Mouse (Mus musculus) forebrain, embryonic 12.5 days (tissue): ENCODE data around the gene Tns2. TPM values are rescaled to one million over a fixed set of nuclear protein-coding genes. Genes with fewer than 3 reads are reported as not detected.

ENCODE experiments used
- ATAC-seq: fragments of 200-750 bp; cut with Nextera tagmentation; 2 replicates; pipeline ENCODE4 v1.8.0; 2017; ENCODE audit warnings: moderate TSS enrichment; ENCODE audit not compliant: low FRiP score
- H3K27ac ChIP-seq: fragments of 300-500 bp; sonication (generic); 2 replicates; pipeline ENCODE4 v1.5.1; 2016; ENCODE audit warnings: mild to moderate bottlenecking
- H3K27me3 ChIP-seq: fragments of 300-500 bp; sonication (generic); 2 replicates; pipeline ENCODE4 v1.6.1; 2016; ENCODE audit warnings: mild to moderate bottlenecking
- H3K36me3 ChIP-seq: fragments of 300-500 bp; sonication (generic); replicated peaks from 2 replicates; pipeline ENCODE4 v1.6.1; 2016; ENCODE audit warnings: mild to moderate bottlenecking
- H3K4me1 ChIP-seq: fragments of 300-500 bp; sonication (generic); 2 replicates; pipeline ENCODE4 v1.6.1; 2016
- H3K4me2 ChIP-seq: fragments of 300-500 bp; sonication (generic); 2 replicates; pipeline ENCODE4 v1.6.1; 2016; ENCODE audit warnings: mild to moderate bottlenecking, moderate library complexity
- H3K4me3 ChIP-seq: fragments of 300-500 bp; sonication (generic); replicated peaks from 2 replicates; pipeline ENCODE4 v1.5.1; 2016; ENCODE audit warnings: mild to moderate bottlenecking
- H3K9ac ChIP-seq: fragments of 300-500 bp; sonication (generic); 2 replicates; pipeline ENCODE4 v1.6.1; 2016; ENCODE audit warnings: mild to moderate bottlenecking
- H3K9me3 ChIP-seq: fragments of 300-500 bp; sonication (generic); 2 replicates; pipeline ENCODE4 v1.6.1; 2016
- WGBS: fragments of 180-500 bp; shearing (Covaris S2); methylation state at CpG from one replicate; pipeline ENCODE4 v1.1.7; 2016; 5-methylcytosine and 5-hydroxymethylcytosine counted together
- polyA plus RNA-seq: library from polyadenylated mRNA; unstranded; fragments of >200 nt; fragmentation: Nextera tagmentation; extraction: Ambion mirVana; gene quantifications from 2 replicates; pipeline ENCODE4 v1.2.1, GENCODE M21; 2016

Gene Tns2
- polyA plus RNA-seq: 7.9 and 8.2 TPM in 2 replicates

GRCm38 (mm10) chr15:102100161-102100981 lies at the start of gene Tns2:
Gene Tns2 (plus strand): TSS chr15:102100413.
- Histone ChIP-seq H3K27ac (peak within 1 kb of the TSS; percentile 70), H3K9ac (peak within 1 kb of the TSS; percentile 62), H3K4me2 (peak within 1 kb of the TSS; percentile 85), H3K36me3 (peaks cover 31% of the 10 kb centered on the region), H3K4me1 (peaks cover 62% of the 10 kb centered on the region), H3K4me3 (peak within 1 kb of the TSS; percentile 59), H3K9me3 (no peaks in the 10 kb centered on the region), H3K27me3 (peaks cover 59% of the 10 kb centered on the region)
- WGBS: under 1% methylated on average over 63 of the region's 82 CpGs
- peak; percentile 69 for ATAC-seq

- Histone ChIP-seq H3K36me3 (no peaks in the 10 kb centered on the region), H3K9ac (peak overlapping the region; percentile 60), H3K27ac (peak overlapping the region; percentile 67), H3K4me1 (no peaks in the 10 kb centered on the region), H3K27me3 (no peaks in the 10 kb centered on the region; the same call in 1 of the 2 replicates), H3K9me3 (no peaks in the 10 kb centered on the region), H3K4me2 (peak overlapping the region; percentile 77), H3K4me3 (peak overlapping the region; percentile 48)
- WGBS: under 1% methylated on average over 27 of the region's 33 CpGs
- peak; percentile 85 for ATAC-seq
These were observed 48.1 kb upstream of the Tns2 start for GRCm38 (mm10) chr15:102051920-102052683.

- no peak for ATAC-seq
- no peaks in the 10 kb centered on the region for H3K4me1 ChIP-seq
- H3K9me3 ChIP-seq: no peaks in the 10 kb centered on the region
- H3K36me3 ChIP-seq: no peaks in the 10 kb centered on the region
- no peaks in the 10 kb centered on the region for H3K27me3 ChIP-seq
- no peak overlapping the region for H3K4me3 ChIP-seq
- no peak overlapping the region for H3K27ac ChIP-seq
- H3K9ac ChIP-seq: no peak overlapping the region
- H3K4me2 ChIP-seq: no peak overlapping the region
- WGBS: 90% methylated on average over 15 of the region's 15 CpGs
These were observed 43.6 kb upstream of the Tns2 start for GRCm38 (mm10) chr15:102056495-102057174.

- no peak overlapping the region for H3K9ac ChIP-seq
- no peak overlapping the region for H3K27ac ChIP-seq
- H3K4me3 ChIP-seq: no peak overlapping the region
- no peaks in the 10 kb centered on the region for H3K9me3 ChIP-seq
- H3K27me3 ChIP-seq: peaks cover 28% of the 10 kb centered on the region
- WGBS: 5% methylated on average over 20 of the region's 20 CpGs
- no peaks in the 10 kb centered on the region for H3K4me1 ChIP-seq
- H3K36me3 ChIP-seq: no peaks in the 10 kb centered on the region
- ATAC-seq: peak; percentile 85
- H3K4me2 ChIP-seq: no peak overlapping the region
These were observed 34.4 kb upstream of the Tns2 start for GRCm38 (mm10) chr15:102065661-102066325.

- H3K4me1 ChIP-seq: peaks cover 13% of the 10 kb centered on the region
- H3K27ac ChIP-seq: no peak overlapping the region
- no peaks in the 10 kb centered on the region for H3K9me3 ChIP-seq
- H3K4me3 ChIP-seq: no peak overlapping the region
- 74% methylated on average over 13 of the region's 13 CpGs for WGBS
- H3K27me3 ChIP-seq: peaks cover 32% of the 10 kb centered on the region
- ATAC-seq: no peak
- no peaks in the 10 kb centered on the region for H3K36me3 ChIP-seq
- no peak overlapping the region for H3K4me2 ChIP-seq
- no peak overlapping the region for H3K9ac ChIP-seq
These were observed 29.4 kb upstream of the Tns2 start for GRCm38 (mm10) chr15:102070476-102071467.

GRCm38 (mm10) chr15:102072963-102073558 lies 27.2 kb upstream of the Tns2 start:
- Histone ChIP-seq H3K4me2 (peak overlapping the region; percentile 45), H3K27me3 (peaks cover 17% of the 10 kb centered on the region), H3K27ac (peak overlapping the region; percentile 95), H3K4me3 (peak overlapping the region; percentile 82), H3K4me1 (peaks cover 15% of the 10 kb centered on the region), H3K9ac (peak overlapping the region; percentile 2; the same call in 1 of the 2 replicates), H3K9me3 (no peaks in the 10 kb centered on the region), H3K36me3 (no peaks in the 10 kb centered on the region)
- 16% methylated on average over 6 of the region's 6 CpGs for WGBS
- ATAC-seq: peak; percentile 50

GRCm38 (mm10) chr15:102073559-102074069 lies 26.6 kb upstream of the Tns2 start, which contains the start of gene Eif4b:
Gene Eif4b (plus strand): TSS chr15:102073773.
- Histone ChIP-seq H3K36me3 (no peaks in the 10 kb centered on the region), H3K27ac (peak within 1 kb of the TSS; percentile 95), H3K4me1 (peaks cover 15% of the 10 kb centered on the region), H3K9ac (peak within 1 kb of the TSS; percentile 94), H3K27me3 (peaks cover 14% of the 10 kb centered on the region), H3K9me3 (no peaks in the 10 kb centered on the region), H3K4me3 (peak within 1 kb of the TSS; percentile 82), H3K4me2 (peak within 1 kb of the TSS; percentile 76)
- under 1% methylated on average over 58 of the region's 58 CpGs for WGBS
- peak; percentile 97 for ATAC-seq

- H3K4me2 ChIP-seq: peak overlapping the region; percentile 76
- H3K9me3 ChIP-seq: no peaks in the 10 kb centered on the region
- no peaks in the 10 kb centered on the region for H3K36me3 ChIP-seq
- H3K27me3 ChIP-seq: peaks cover 14% of the 10 kb centered on the region
- H3K4me3 ChIP-seq: peak overlapping the region; percentile 82
- peaks cover 15% of the 10 kb centered on the region for H3K4me1 ChIP-seq
- peak; percentile 27 for ATAC-seq
- WGBS: under 1% methylated on average over 57 of the region's 57 CpGs
- peak overlapping the region; percentile 94 for H3K9ac ChIP-seq
- H3K27ac ChIP-seq: peak overlapping the region; percentile 95
These were observed 26.0 kb upstream of the Tns2 start for GRCm38 (mm10) chr15:102074070-102074731.

GRCm38 (mm10) chr15:102074876-102075585 lies 25.2 kb upstream of the Tns2 start:
- Histone ChIP-seq H3K9me3 (no peaks in the 10 kb centered on the region), H3K27me3 (peaks cover 14% of the 10 kb centered on the region), H3K9ac (peak overlapping the region; percentile 94), H3K27ac (no peak overlapping the region), H3K4me1 (peaks cover 15% of the 10 kb centered on the region), H3K4me3 (peak overlapping the region; percentile 82), H3K36me3 (no peaks in the 10 kb centered on the region), H3K4me2 (peak overlapping the region; percentile 76)
- no peak for ATAC-seq
- WGBS: 12% methylated on average over 11 of the region's 11 CpGs
